Mouse (Mus musculus): ENCODE results near the gene Slc9a3r1. TPM values are rescaled to one million over a fixed set of nuclear protein-coding genes. Genes with fewer than 3 reads are reported as not detected.

The Slc9a3r1 gene
- total RNA-seq, 2 experiments from 2014 or later, result 68.8 to 75.2 TPM

DNA sequence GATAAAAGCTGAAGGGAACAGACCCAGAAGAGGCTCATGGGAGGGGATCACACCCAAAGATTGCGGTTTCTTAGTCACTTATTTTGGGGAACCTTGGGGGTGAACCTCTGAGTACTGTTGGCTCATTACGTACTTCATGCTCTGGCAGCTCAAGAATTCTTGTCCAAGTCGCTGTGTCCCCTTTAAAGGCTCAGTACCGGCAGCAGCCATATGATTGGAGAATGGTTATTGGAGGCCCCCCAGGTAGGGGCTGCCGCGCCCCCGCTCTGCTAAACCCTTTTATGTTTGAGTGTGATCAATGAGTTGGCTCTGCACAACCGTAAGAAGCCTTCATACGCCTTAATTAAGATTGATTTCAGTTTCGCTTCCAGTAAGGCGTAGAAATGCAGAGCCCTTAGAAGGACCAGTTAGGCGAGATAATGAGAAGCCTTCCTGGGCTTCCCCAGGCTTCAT is 35.8 kb downstream of the Slc9a3r1 start:
- Histone ChIP-seq H3K27ac (no peak overlapping the region), H3K4me3 (no peak overlapping the region)
- TF ChIP-seq CTCF (IDR thresholded peaks at IDR 0.05), result no peak
- intact Hi-C loops (cut with DNase I), result no loop called here
- DNase-seq (ENCODE audit: extremely low spot score in 1 of 2, low spot score in 2 of 2), result no peak

DNA sequence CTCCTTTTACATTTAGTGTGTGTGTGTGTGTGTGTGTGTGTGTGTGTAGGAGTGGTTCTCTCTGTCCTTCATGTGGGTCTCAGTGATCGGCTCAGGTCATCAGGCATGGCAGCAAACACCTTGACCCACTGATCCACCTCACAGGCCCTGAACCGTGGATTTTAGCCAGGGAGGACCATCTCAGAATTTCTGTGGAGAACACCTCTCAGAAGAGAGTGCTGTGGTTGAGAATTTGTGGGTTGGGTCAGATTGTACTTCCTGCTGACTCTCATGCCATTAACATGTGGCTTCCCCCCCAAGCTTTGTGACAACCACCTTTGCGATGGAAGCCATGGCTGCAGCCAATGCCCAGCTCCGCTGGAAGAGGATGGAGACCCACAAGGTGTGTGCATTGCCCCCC is 37.4 kb downstream of the Slc9a3r1 start:
- intact Hi-C loops (cut with DNase I), result loop anchor here (5.0 kb wide), 1 partner anchor 152 kb away; no protein-coding TSS in a partner anchor

GRCm38 (mm10) chr11:115202316-115202715 is 39.2 kb downstream of the Slc9a3r1 start:
- TF ChIP-seq CTCF (IDR thresholded peaks at IDR 0.05), result peak; percentile 97
- no peak overlapping the region for H3K4me3 ChIP-seq
- H3K27ac ChIP-seq, result no peak overlapping the region
- peak; percentile 76 to 83 for DNase-seq (ENCODE audit: extremely low spot score in 1 of 2, low spot score in 2 of 2)
- intact Hi-C loops (cut with DNase I), result loop anchor here (1.0 to 5.0 kb wide), 2 partner anchors 68 to 150 kb away; no protein-coding TSS in a partner anchor

More for the DNA sequence above, 37.4 kb downstream of the Slc9a3r1 start:
- no peak for TF ChIP-seq CTCF (IDR thresholded peaks at IDR 0.05)
- DNase-seq (ENCODE audit: extremely low spot score in 1 of 2, low spot score in 2 of 2), result no peak
- no peak overlapping the region for H3K4me3 ChIP-seq
- no peak overlapping the region for H3K27ac ChIP-seq

DNA sequence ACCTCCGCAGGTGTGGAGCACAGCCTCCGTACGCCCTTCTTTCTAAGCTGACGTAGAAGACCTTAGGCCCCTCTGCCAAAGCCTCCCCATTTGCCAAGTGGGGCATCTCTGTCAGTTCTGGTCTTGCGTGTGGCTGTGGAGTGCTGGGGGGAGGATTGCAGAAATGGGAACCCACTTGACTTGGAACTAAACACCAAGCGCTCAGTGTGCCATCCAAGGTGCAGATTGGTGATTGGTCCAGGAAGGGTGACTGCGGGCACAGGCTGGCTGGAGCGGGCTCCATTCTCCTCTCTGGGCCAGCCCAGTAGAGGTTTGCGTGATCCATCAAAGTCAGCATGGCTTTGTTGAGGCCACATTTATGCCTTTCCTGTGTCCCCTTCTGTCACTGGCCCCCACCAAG is 39.6 kb downstream of the Slc9a3r1 start:
- TF ChIP-seq CTCF (IDR thresholded peaks at IDR 0.05), result no peak
- Histone ChIP-seq H3K4me3 (no peak overlapping the region), H3K27ac (no peak overlapping the region)
- intact Hi-C loops (cut with DNase I), result loop anchor here (1.0 to 5.0 kb wide), 2 partner anchors 68 to 150 kb away; no protein-coding TSS in a partner anchor
- DNase-seq (ENCODE audit: extremely low spot score in 1 of 2, low spot score in 2 of 2), result no peak

- intact Hi-C loops (cut with DNase I), result loop anchor here (2.0 kb wide), 1 partner anchor 23 kb away; no protein-coding TSS in a partner anchor
- no peak overlapping the region for H3K27ac ChIP-seq
- no peak for DNase-seq (ENCODE audit: extremely low spot score in 1 of 2, low spot score in 2 of 2)
- H3K4me3 ChIP-seq, result no peak overlapping the region
- TF ChIP-seq CTCF (IDR thresholded peaks at IDR 0.05), result no peak
These were observed 45.0 kb downstream of the Slc9a3r1 start for GRCm38 (mm10) chr11:115208126-115208525.

- H3K4me3 ChIP-seq, result no peak overlapping the region
- H3K27ac ChIP-seq, result no peak overlapping the region
- intact Hi-C loops (cut with DNase I), result loop anchor here (2.0 kb wide), 1 partner anchor 22 kb away; no protein-coding TSS in a partner anchor
- no peak for TF ChIP-seq CTCF (IDR thresholded peaks at IDR 0.05)
- no peak for DNase-seq (ENCODE audit: extremely low spot score in 1 of 2, low spot score in 2 of 2)
These were observed 45.9 kb downstream of the Slc9a3r1 start for GRCm38 (mm10) chr11:115208776-115209732.

DNA sequence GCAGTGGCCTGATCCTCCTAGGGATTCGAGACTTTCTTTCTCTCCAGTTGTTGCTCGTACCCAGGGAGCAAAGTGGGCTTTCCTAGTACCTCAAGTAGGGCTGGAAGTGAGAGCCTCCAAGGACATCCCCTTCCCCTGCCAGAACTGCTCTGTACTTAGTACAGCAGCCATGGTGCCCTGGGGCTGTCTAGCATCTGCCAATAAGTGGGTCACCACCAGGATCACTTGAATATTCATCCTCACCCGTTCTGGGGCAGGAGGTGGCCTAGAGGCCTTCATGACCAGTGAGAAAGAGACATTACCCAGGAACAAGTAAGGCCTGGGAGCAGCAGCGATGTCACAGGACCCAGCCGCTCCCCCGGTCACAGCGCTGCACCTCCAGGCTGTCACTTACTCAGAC is 46.8 kb downstream of the Slc9a3r1 start:
- Histone ChIP-seq H3K27ac (no peak overlapping the region; the same call in 1 of the 2 replicates), H3K4me3 (no peak overlapping the region)
- intact Hi-C loops (cut with DNase I), result loop anchor here (2.0 kb wide), 1 partner anchor 21 kb away; no protein-coding TSS in a partner anchor
- DNase-seq (ENCODE audit: extremely low spot score in 1 of 2, low spot score in 2 of 2), result no peak
- TF ChIP-seq CTCF (IDR thresholded peaks at IDR 0.05), result no peak

DNA sequence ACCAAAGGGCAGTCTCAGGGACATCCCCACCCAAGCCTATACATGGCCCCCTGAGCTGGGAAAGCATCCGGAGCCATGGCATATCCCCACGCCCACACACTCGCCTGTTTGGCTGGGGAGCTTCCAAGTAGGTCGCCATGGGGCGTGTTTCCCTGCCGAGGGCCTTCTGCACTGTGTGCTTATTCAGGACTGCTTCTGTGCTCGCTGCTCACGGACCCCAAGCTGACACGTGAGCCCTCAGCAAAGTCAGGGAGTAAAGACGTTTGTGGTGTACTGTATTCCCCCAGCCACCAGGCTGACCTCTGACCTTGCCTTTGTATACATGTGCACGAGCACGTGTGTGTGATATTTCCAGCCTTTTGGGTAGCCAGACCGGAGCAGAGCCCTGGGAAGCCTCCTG is 49.0 kb downstream of the Slc9a3r1 start:
- no peak overlapping the region for H3K4me3 ChIP-seq
- no peak for DNase-seq (ENCODE audit: extremely low spot score in 1 of 2, low spot score in 2 of 2)
- no peak overlapping the region for H3K27ac ChIP-seq
- TF ChIP-seq CTCF (IDR thresholded peaks at IDR 0.05), result no peak
- intact Hi-C loops (cut with DNase I), result no loop called here

DNA sequence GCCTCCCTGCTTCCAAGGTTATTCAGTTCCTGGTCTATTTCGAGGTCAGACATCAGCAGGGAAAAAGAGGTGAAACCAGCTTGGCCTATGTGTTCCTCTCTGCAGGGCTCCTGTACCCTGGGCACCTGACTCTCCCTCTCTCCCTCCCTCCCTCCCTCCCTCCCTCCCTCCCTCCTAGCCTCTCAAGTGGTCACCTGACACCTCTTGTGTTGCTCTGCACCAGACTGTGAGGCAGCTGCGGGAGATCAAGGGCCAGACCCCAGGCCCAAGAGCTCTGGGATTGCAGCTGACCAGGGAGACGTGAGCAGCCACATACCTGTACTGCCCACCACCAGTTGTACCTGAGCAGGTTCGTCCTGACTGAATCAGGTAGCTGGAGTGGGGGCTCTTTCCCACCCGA is 52.0 kb downstream of the Slc9a3r1 start:
- TF ChIP-seq CTCF (IDR thresholded peaks at IDR 0.05), result no peak
- Histone ChIP-seq H3K27ac (no peak overlapping the region), H3K4me3 (no peak overlapping the region)
- no peak for DNase-seq (ENCODE audit: extremely low spot score in 1 of 2, low spot score in 2 of 2)
- intact Hi-C loops (cut with DNase I), result no loop called here

DNA sequence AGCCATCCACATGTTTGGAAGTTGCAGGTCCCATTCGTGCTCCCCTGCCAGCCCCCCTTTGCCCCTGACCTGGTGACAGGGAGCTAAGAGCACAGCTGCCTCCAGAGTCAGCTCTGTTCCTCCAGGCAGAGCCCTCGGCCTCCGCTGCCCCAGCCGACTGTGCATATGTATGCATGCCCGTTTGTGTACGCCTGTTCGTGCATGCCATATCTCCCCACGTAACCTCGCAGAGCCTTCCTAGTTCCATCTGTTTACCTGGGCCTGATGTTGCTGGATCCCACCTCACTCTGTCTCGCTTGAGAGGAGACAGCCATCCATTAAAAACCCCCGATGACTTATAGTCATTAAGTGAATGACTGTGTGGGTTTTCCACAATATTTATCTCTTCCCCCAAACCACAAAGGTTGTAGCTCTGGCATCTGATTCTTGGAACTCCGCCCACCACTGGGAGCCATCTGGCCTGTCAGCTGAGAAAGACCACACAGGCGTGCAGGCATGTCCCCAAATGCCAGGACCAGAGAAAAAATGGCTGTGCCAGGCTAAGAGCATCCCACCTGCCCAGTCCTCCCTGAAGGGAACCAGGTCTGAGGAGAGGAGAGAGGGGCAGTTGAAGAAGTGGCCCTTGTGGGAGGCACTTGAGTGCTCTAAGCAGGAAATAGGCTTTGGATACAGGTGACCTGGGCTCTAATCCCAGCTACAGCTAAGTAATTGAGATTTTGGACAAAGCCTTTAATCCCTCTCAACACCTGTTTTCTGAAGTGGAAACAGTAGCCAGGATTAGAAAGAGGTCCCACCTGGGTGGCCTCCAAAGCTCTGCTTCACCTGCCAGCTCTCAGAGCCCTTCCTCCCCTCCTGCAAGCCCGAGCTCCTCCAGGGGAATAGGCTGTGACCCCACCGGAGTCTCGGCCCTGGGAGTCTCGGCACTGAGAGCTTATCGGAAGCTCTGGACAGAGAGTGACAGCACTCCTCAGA is 54.6 kb downstream of the Slc9a3r1 start:
- intact Hi-C loops (cut with DNase I), result no loop called here
- DNase-seq (ENCODE audit: extremely low spot score in 1 of 2, low spot score in 2 of 2), result no peak
- no peak overlapping the region for H3K4me3 ChIP-seq
- TF ChIP-seq CTCF (IDR thresholded peaks at IDR 0.05), result no peak
- H3K27ac ChIP-seq, result no peak overlapping the region

- DNase-seq (ENCODE audit: extremely low spot score in 1 of 2, low spot score in 2 of 2), result no peak
- H3K4me3 ChIP-seq, result no peak overlapping the region
- no peak for TF ChIP-seq CTCF (IDR thresholded peaks at IDR 0.05)
- intact Hi-C loops (cut with DNase I), result no loop called here
- H3K27ac ChIP-seq, result no peak overlapping the region
These were observed 56.1 kb downstream of the Slc9a3r1 start for GRCm38 (mm10) chr11:115219263-115219662.

Data from left cerebral cortex, adult 2 months (tissue).